Mouse (Mus musculus) hindbrain, embryonic 10.5 days (tissue): ENCODE data around the gene Wiz. TPM values are rescaled to one million over a fixed set of nuclear protein-coding genes. Genes with fewer than 3 reads are reported as not detected.
A peak's percentile ranks its signal among the peaks of the same experiment; 100 is the strongest.

Experiments
- DNase-seq: peaks from one replicate; pipeline ENCODE4 v3.0.0-alpha.2; 2017; ENCODE audit warnings: low spot score
- H3K27ac ChIP-seq: fragments of 300-500 bp; sonication (generic); 2 replicates; pipeline ENCODE4 v1.5.1; 2016; ENCODE audit warnings: mild to moderate bottlenecking, moderate library complexity
- H3K27me3 ChIP-seq: fragments of 300-500 bp; sonication (generic); 2 replicates; pipeline ENCODE4 v1.6.1; 2016; ENCODE audit warnings: mild to moderate bottlenecking; ENCODE audit not compliant: poor library complexity, insufficient read depth, severe bottlenecking
- H3K36me3 ChIP-seq: fragments of 300-500 bp; sonication (generic); 2 replicates; pipeline ENCODE4 v1.6.1; 2016; ENCODE audit warnings: mild to moderate bottlenecking, moderate library complexity
- H3K4me1 ChIP-seq: fragments of 300-500 bp; sonication (generic); replicated peaks from 2 replicates; pipeline ENCODE4 v1.6.1; 2016; ENCODE audit warnings: mild to moderate bottlenecking
- H3K4me3 ChIP-seq: fragments of 300-500 bp; sonication (generic); 2 replicates; pipeline ENCODE4 v1.5.1; 2016; ENCODE audit warnings: mild to moderate bottlenecking, moderate library complexity
- H3K9me3 ChIP-seq: fragments of 300-500 bp; sonication (generic); 2 replicates; pipeline ENCODE4 v1.6.1; 2016; ENCODE audit warnings: mild to moderate bottlenecking, moderate library complexity
- WGBS: fragments of 180-500 bp; shearing (Covaris S2); methylation state at CpG from one replicate; pipeline ENCODE4 v1.1.7; 2016; 5-methylcytosine and 5-hydroxymethylcytosine counted together
- polyA plus RNA-seq: library from polyadenylated mRNA; unstranded; fragments of >200 nt; fragmentation: Nextera tagmentation; extraction: Ambion mirVana; gene quantifications from 2 replicates; pipeline ENCODE4 v1.2.1, GENCODE M21; 2016

Wiz gene
- polyA plus RNA-seq, 1 experiment from 2014 or later = 34.7 TPM

GRCm38 (mm10) chr17:32353696-32354095 lies 35.5 kb downstream of the Wiz start:
- WGBS = 76% methylated on average over 4 of the region's 4 CpGs
- Histone ChIP-seq H3K27ac (no peak overlapping the region), H3K36me3 (peaks cover 60% of the 10 kb centered on the region), H3K27me3 (no peaks in the 10 kb centered on the region), H3K4me1 (peaks cover 26% of the 10 kb centered on the region), H3K9me3 (no peaks in the 10 kb centered on the region), H3K4me3 (no peak overlapping the region)
- no peak for DNase-seq

GRCm38 (mm10) chr17:32351726-32352125 lies 37.5 kb downstream of the Wiz start:
- no peak for DNase-seq
- Histone ChIP-seq H3K27me3 (no peaks in the 10 kb centered on the region), H3K27ac (no peak overlapping the region), H3K4me3 (no peak overlapping the region), H3K9me3 (no peaks in the 10 kb centered on the region), H3K4me1 (peaks cover 32% of the 10 kb centered on the region), H3K36me3 (peaks cover 40% of the 10 kb centered on the region)

GRCm38 (mm10) chr17:32351269-32351668 lies 38.0 kb downstream of the Wiz start:
- WGBS = 78% methylated on average over 3 of the region's 3 CpGs
- Histone ChIP-seq H3K27ac (no peak overlapping the region), H3K4me1 (peaks cover 32% of the 10 kb centered on the region), H3K9me3 (no peaks in the 10 kb centered on the region), H3K4me3 (peak overlapping the region; percentile 90), H3K27me3 (no peaks in the 10 kb centered on the region), H3K36me3 (peaks cover 36% of the 10 kb centered on the region)
- no peak for DNase-seq

GRCm38 (mm10) chr17:32350382-32350983 lies 38.8 kb downstream of the Wiz start, which contains the start of gene Akap8l:
Gene Akap8l (minus strand): TSS chr17:32350607.
- H3K4me1 ChIP-seq = peaks cover 32% of the 10 kb centered on the region
- H3K4me3 ChIP-seq = peak within 1 kb of the TSS; percentile 90
- peak within 1 kb of the TSS; percentile 91 for H3K27ac ChIP-seq
- H3K27me3 ChIP-seq = no peaks in the 10 kb centered on the region
- H3K36me3 ChIP-seq = peaks cover 28% of the 10 kb centered on the region
- H3K9me3 ChIP-seq = no peaks in the 10 kb centered on the region
- WGBS = under 1% methylated on average over 37 of the region's 37 CpGs
- DNase-seq = peak; percentile 94

GRCm38 (mm10) chr17:32349851-32350381 lies 39.3 kb downstream of the Wiz start:
- Histone ChIP-seq H3K4me3 (peak overlapping the region; percentile 90), H3K27ac (peak overlapping the region; percentile 91), H3K9me3 (no peaks in the 10 kb centered on the region), H3K27me3 (no peaks in the 10 kb centered on the region), H3K36me3 (peaks cover 26% of the 10 kb centered on the region), H3K4me1 (peaks cover 32% of the 10 kb centered on the region)
- under 1% methylated on average over 24 of the region's 24 CpGs for WGBS
- no peak for DNase-seq

GRCm38 (mm10) chr17:32349037-32349732 lies 40.1 kb downstream of the Wiz start:
- H3K4me3 ChIP-seq = peak overlapping the region; percentile 90
- peak; percentile 47 for DNase-seq
- no peaks in the 10 kb centered on the region for H3K27me3 ChIP-seq
- peaks cover 26% of the 10 kb centered on the region for H3K36me3 ChIP-seq
- H3K9me3 ChIP-seq = no peaks in the 10 kb centered on the region
- peaks cover 26% of the 10 kb centered on the region for H3K4me1 ChIP-seq
- H3K27ac ChIP-seq = peak overlapping the region; percentile 91; the same call in 1 of the 2 replicates
- 13% methylated on average over 4 of the region's 4 CpGs for WGBS

- WGBS = 91% methylated on average over 2 of the region's 2 CpGs
- no peak overlapping the region for H3K27ac ChIP-seq
- H3K36me3 ChIP-seq = peaks cover 26% of the 10 kb centered on the region
- H3K4me3 ChIP-seq = no peak overlapping the region
- no peaks in the 10 kb centered on the region for H3K9me3 ChIP-seq
- H3K4me1 ChIP-seq = peaks cover 25% of the 10 kb centered on the region
- H3K27me3 ChIP-seq = no peaks in the 10 kb centered on the region
- no peak for DNase-seq
Measured at GRCm38 (mm10) chr17:32348406-32348805, 40.8 kb downstream of the Wiz start.

GRCm38 (mm10) chr17:32341102-32341501 lies 48.1 kb downstream of the Wiz start:
- DNase-seq = no peak
- no peaks in the 10 kb centered on the region for H3K27me3 ChIP-seq
- H3K4me1 ChIP-seq = no peaks in the 10 kb centered on the region
- H3K4me3 ChIP-seq = no peak overlapping the region
- 90% methylated on average over 1 of the region's 1 CpGs for WGBS
- no peak overlapping the region for H3K27ac ChIP-seq
- peaks cover 68% of the 10 kb centered on the region for H3K36me3 ChIP-seq
- H3K9me3 ChIP-seq = no peaks in the 10 kb centered on the region

- whole genome bisulfite sequencing = 84% methylated on average over 1 of the region's 1 CpGs
- DNase-seq = no peak
- no peak overlapping the region for H3K27ac ChIP-seq
- H3K4me3 ChIP-seq = no peak overlapping the region
- H3K4me1 ChIP-seq = no peaks in the 10 kb centered on the region
- no peaks in the 10 kb centered on the region for H3K9me3 ChIP-seq
- peaks cover 76% of the 10 kb centered on the region for H3K36me3 ChIP-seq
- no peaks in the 10 kb centered on the region for H3K27me3 ChIP-seq
Measured at GRCm38 (mm10) chr17:32340110-32340509, 49.1 kb downstream of the Wiz start.

- Histone ChIP-seq H3K27ac (no peak overlapping the region), H3K9me3 (no peaks in the 10 kb centered on the region), H3K27me3 (no peaks in the 10 kb centered on the region), H3K4me3 (no peak overlapping the region), H3K36me3 (peaks cover 80% of the 10 kb centered on the region), H3K4me1 (no peaks in the 10 kb centered on the region)
- WGBS = 88% methylated on average over 2 of the region's 2 CpGs
- no peak for DNase-seq
Measured at GRCm38 (mm10) chr17:32335869-32336268, 53.4 kb downstream of the Wiz start.

- peaks cover 87% of the 10 kb centered on the region for H3K36me3 ChIP-seq
- no peaks in the 10 kb centered on the region for H3K27me3 ChIP-seq
- H3K4me3 ChIP-seq = no peak overlapping the region
- no peak for DNase-seq
- H3K27ac ChIP-seq = no peak overlapping the region
- H3K4me1 ChIP-seq = no peaks in the 10 kb centered on the region
- no peaks in the 10 kb centered on the region for H3K9me3 ChIP-seq
- 95% methylated on average over 12 of the region's 12 CpGs for whole genome bisulfite sequencing
Measured at GRCm38 (mm10) chr17:32334921-32335320, 54.3 kb downstream of the Wiz start.

- Histone ChIP-seq H3K27ac (no peak overlapping the region), H3K27me3 (no peaks in the 10 kb centered on the region), H3K9me3 (no peaks in the 10 kb centered on the region), H3K4me1 (no peaks in the 10 kb centered on the region), H3K4me3 (no peak overlapping the region), H3K36me3 (peaks cover 99% of the 10 kb centered on the region)
- no peak for DNase-seq
- WGBS = 89% methylated on average over 31 of the region's 31 CpGs
Measured at GRCm38 (mm10) chr17:32333675-32334303, 55.5 kb downstream of the Wiz start.

GRCm38 (mm10) chr17:32327501-32327900 lies 61.7 kb downstream of the Wiz start:
- H3K27ac ChIP-seq = no peak overlapping the region
- no peaks in the 10 kb centered on the region for H3K9me3 ChIP-seq
- no peak for DNase-seq
- H3K4me3 ChIP-seq = no peak overlapping the region
- H3K27me3 ChIP-seq = no peaks in the 10 kb centered on the region
- peaks cover 90% of the 10 kb centered on the region for H3K36me3 ChIP-seq
- H3K4me1 ChIP-seq = peaks cover 4% of the 10 kb centered on the region
